Mouse (Mus musculus): ENCODE results near the gene Aldh16a1. TPM values are rescaled to one million over a fixed set of nuclear protein-coding genes. Genes with fewer than 3 reads are reported as not detected.

The Aldh16a1 gene
- polyA plus RNA-seq, 1 experiment = 106 TPM

DNA sequence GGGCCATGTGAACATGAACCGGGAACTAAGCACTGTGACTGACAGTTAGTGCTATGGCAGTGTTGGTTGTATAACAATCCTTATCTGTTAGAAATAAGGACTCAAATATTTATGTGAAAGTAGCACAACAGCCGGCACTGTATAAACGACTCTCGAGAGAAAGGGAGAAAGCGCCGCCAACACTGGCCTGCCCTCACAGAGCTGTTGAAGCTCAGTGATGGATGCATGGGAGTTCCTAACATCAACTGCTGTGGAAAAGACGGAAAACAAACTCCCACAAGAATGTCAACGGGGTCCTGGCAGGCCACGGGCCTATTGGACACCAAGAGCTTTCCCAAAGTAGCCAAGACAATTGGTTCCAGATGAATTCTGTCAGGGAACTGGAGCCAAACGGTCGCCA is 3.1 kb downstream of the Aldh16a1 start:
- Histone ChIP-seq H3K4me1 (ENCODE audit: control insufficient read depth, insufficient read depth, low read length) (peaks cover 15% of the 10 kb centered on the region; the same call in 1 of the 2 replicates), H3K4me3 (ENCODE audit: insufficient read depth, low read depth, low read length) (no peak overlapping the region), H3K27ac (ENCODE audit: insufficient read depth, low read depth, low read length) (peak overlapping the region; percentile 61), H3K36me3 (ENCODE audit: control insufficient read depth, insufficient read depth, low read length) (no peaks in the 10 kb centered on the region), H3K27me3 (replicated peaks; ENCODE audit: control insufficient read depth, insufficient read depth, low read length) (no peaks in the 10 kb centered on the region)
- peak; percentile 65 for DNase-seq
- TF ChIP-seq POLR2A (IDR thresholded peaks at IDR 0.05; ENCODE audit: low read depth, low read length) (no peak), CTCF (conservative IDR thresholded peaks at IDR 0.05; ENCODE audit: insufficient read depth, insufficient read length, low read depth, low read length) (no peak)
- WGBS = 48% methylated on average over 11 of the region's 11 CpGs

DNA sequence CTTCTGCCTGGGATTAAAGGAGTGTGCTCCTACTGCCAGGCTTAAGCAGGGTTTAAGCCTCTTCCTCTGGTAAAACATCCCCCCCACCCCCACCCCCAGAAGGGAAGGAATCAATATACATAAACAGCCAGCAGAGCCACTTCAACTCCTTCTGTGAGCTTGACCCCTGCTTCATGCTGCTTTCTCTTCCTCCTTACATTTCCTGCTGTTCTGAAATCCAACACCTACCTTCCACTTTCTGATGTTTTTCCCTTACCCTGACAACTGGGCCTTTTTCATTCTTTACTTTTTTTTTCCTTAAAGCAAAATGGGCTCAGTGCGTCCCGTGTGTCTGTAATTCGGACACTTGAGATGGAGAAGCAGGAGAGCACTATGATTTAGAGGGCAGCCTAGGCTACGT is 4.1 kb downstream of the Aldh16a1 start:
- DNase-seq = no peak
- Histone ChIP-seq H3K4me1 (ENCODE audit: control insufficient read depth, insufficient read depth, low read length) (peaks cover 15% of the 10 kb centered on the region; the same call in 1 of the 2 replicates), H3K36me3 (ENCODE audit: control insufficient read depth, insufficient read depth, low read length) (no peaks in the 10 kb centered on the region; the same call in 1 of the 2 replicates), H3K27ac (ENCODE audit: insufficient read depth, low read depth, low read length) (peak overlapping the region; percentile 61), H3K27me3 (replicated peaks; ENCODE audit: control insufficient read depth, insufficient read depth, low read length) (no peaks in the 10 kb centered on the region), H3K4me3 (ENCODE audit: insufficient read depth, low read depth, low read length) (no peak overlapping the region)
- no peak for TF ChIP-seq POLR2A (IDR thresholded peaks at IDR 0.05; ENCODE audit: low read depth, low read length)
- no peak for TF ChIP-seq CTCF (conservative IDR thresholded peaks at IDR 0.05; ENCODE audit: insufficient read depth, insufficient read length, low read depth, low read length)
- WGBS = 59% methylated on average over 4 of the region's 4 CpGs

DNA sequence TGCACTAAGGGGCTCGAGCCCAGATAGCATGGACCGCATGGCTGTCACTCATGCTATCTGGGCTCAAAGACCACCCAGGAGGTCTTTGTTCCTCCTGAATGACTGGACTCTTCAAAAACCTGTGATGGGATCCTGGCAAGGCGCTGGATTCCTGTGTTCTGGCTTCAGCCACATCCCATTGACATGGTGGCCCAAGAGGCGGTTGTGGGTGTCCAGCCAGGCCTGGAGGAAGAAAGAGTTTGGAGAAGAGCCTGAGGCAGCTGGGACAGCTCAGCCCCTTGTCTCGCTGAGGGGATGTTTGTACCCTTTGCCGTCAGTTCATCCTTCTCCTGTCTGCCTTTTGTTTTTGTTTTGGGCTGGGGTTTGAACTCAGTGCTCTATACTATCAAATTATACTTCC is 4.8 kb downstream of the Aldh16a1 start:
- peak overlapping the region; percentile 5 for H3K27ac ChIP-seq (ENCODE audit: insufficient read depth, low read depth, low read length)
- H3K27me3 ChIP-seq (replicated peaks; ENCODE audit: control insufficient read depth, insufficient read depth, low read length) = no peaks in the 10 kb centered on the region
- no peaks in the 10 kb centered on the region; the same call in 1 of the 2 replicates for H3K36me3 ChIP-seq (ENCODE audit: control insufficient read depth, insufficient read depth, low read length)
- no peak for TF ChIP-seq CTCF (conservative IDR thresholded peaks at IDR 0.05; ENCODE audit: insufficient read depth, insufficient read length, low read depth, low read length)
- no peak for TF ChIP-seq POLR2A (IDR thresholded peaks at IDR 0.05; ENCODE audit: low read depth, low read length)
- WGBS = 73% methylated on average over 6 of the region's 6 CpGs
- peak; percentile 38 for DNase-seq
- H3K4me3 ChIP-seq (ENCODE audit: insufficient read depth, low read depth, low read length) = no peak overlapping the region
- H3K4me1 ChIP-seq (ENCODE audit: control insufficient read depth, insufficient read depth, low read length) = peaks cover 15% of the 10 kb centered on the region; the same call in 1 of the 2 replicates

DNA sequence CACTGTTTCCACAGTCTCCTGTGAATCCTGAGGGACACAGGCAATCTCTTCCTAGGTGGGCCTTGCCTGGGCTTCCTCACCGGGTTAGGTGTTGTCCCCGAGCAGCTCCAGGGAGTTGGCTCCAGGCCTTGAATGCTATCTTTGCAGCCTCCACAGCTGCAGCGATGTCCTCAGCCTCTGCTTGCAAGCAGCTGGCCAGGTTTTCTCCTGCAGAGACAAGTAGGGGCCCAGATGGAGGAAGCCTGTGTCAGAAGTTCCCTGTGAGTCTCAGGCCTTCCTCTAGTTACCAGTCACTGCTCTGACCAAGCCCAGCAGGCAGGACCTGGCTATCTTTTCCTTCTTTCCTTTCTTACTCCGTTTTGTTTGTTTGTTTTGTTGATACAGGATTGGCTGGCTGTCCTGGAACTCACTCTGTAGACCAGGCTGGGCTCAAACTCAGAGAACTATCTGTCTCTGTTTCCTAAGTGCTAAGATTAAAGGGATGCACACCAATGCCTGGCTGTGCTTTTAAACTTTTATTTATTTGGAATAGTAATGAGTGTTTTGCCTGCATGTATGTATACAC is 5.8 kb downstream of the Aldh16a1 start:
- TF ChIP-seq CTCF (conservative IDR thresholded peaks at IDR 0.05; ENCODE audit: insufficient read depth, insufficient read length, low read depth, low read length) (no peak), POLR2A (IDR thresholded peaks at IDR 0.05; ENCODE audit: low read depth, low read length) (no peak)
- WGBS = 47% methylated on average over 4 of the region's 4 CpGs
- H3K27me3 ChIP-seq (replicated peaks; ENCODE audit: control insufficient read depth, insufficient read depth, low read length) = no peaks in the 10 kb centered on the region
- no peak overlapping the region for H3K4me3 ChIP-seq (ENCODE audit: insufficient read depth, low read depth, low read length)
- H3K4me1 ChIP-seq (ENCODE audit: control insufficient read depth, insufficient read depth, low read length) = peaks cover 15% of the 10 kb centered on the region; the same call in 1 of the 2 replicates
- DNase-seq = no peak
- peak overlapping the region; percentile 72 for H3K27ac ChIP-seq (ENCODE audit: insufficient read depth, low read depth, low read length)
- H3K36me3 ChIP-seq (ENCODE audit: control insufficient read depth, insufficient read depth, low read length) = peaks cover 2% of the 10 kb centered on the region

DNA sequence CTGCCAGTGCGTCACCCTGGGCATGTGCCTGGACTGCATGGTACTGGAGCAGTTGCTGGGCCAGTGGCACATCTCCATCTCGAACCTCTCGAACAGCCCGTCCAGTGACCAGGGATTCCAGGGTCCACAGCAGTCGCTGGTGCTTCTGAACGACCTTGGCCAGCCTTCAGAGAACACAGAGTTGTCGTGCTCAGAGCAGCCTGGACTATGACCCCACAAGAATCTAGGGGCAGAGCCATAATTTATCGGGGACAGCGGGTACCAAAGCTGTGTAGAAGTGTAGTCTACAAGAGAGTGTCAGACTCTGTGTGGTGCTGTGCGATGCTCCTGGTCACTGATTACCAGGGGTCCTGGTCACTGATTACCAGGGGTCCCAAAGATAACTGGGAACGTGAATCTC is 6.5 kb downstream of the Aldh16a1 start:
- 39% methylated on average over 11 of the region's 11 CpGs for WGBS
- Histone ChIP-seq H3K4me3 (ENCODE audit: insufficient read depth, low read depth, low read length) (no peak overlapping the region), H3K27ac (ENCODE audit: insufficient read depth, low read depth, low read length) (peak overlapping the region; percentile 72), H3K27me3 (replicated peaks; ENCODE audit: control insufficient read depth, insufficient read depth, low read length) (no peaks in the 10 kb centered on the region), H3K4me1 (ENCODE audit: control insufficient read depth, insufficient read depth, low read length) (peaks cover 15% of the 10 kb centered on the region; the same call in 1 of the 2 replicates), H3K36me3 (ENCODE audit: control insufficient read depth, insufficient read depth, low read length) (peaks cover 2% of the 10 kb centered on the region)
- DNase-seq = peak; percentile 73
- TF ChIP-seq CTCF (conservative IDR thresholded peaks at IDR 0.05; ENCODE audit: insufficient read depth, insufficient read length, low read depth, low read length) = no peak
- no peak for TF ChIP-seq POLR2A (IDR thresholded peaks at IDR 0.05; ENCODE audit: low read depth, low read length)

DNA sequence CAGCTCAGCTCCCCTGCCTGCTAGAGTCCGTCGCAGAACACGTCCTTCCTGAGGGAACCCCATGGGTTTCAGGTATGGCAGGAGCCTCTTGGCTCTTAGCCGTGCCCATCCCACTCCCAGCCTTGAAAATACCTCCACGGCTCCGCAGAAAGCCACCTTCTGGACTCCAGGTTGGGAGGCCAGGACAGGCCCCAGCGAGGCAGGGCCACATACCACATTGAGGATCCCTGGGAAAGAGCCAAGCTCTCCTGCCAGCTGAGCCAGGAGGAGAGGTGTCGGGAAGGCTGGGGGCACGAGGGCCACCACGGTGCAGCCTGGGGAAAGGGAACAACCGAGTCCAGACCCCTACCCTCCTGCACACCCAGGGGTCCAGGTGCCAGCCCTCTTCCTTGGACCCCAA is 7.1 kb downstream of the Aldh16a1 start:
- 54% methylated on average over 11 of the region's 11 CpGs for WGBS
- TF ChIP-seq CTCF (conservative IDR thresholded peaks at IDR 0.05; ENCODE audit: insufficient read depth, insufficient read length, low read depth, low read length) = no peak
- no peak for TF ChIP-seq POLR2A (IDR thresholded peaks at IDR 0.05; ENCODE audit: low read depth, low read length)

DNA sequence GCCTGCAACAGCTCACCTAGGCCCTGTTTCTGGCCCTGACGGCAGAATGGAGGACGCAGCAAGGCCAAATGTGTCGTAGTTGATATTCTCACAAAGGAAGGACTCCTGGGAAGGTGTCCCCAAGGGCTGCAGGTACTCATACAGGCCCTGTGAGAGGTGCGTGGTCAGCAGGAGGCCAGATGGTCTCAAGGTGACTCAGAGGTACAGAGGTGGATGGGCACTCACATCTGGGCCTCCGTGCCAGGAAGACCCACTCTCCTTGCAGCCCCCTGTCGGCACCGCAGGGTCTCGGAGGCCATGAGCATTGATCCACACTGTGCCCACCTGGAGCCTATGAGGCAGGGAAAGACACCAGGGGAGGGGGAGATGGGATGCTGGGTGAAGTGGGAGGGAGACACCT is 8.9 kb downstream of the Aldh16a1 start:
- peaks cover 2% of the 10 kb centered on the region for H3K36me3 ChIP-seq (ENCODE audit: control insufficient read depth, insufficient read depth, low read length)
- no peak for TF ChIP-seq POLR2A (IDR thresholded peaks at IDR 0.05; ENCODE audit: low read depth, low read length)

More for the DNA sequence above, 7.1 kb downstream of the Aldh16a1 start:
- Histone ChIP-seq H3K4me3 (ENCODE audit: insufficient read depth, low read depth, low read length) (peak overlapping the region; percentile 20), H3K27ac (ENCODE audit: insufficient read depth, low read depth, low read length) (peak overlapping the region; percentile 53), H3K36me3 (ENCODE audit: control insufficient read depth, insufficient read depth, low read length) (peaks cover 2% of the 10 kb centered on the region), H3K27me3 (replicated peaks; ENCODE audit: control insufficient read depth, insufficient read depth, low read length) (no peaks in the 10 kb centered on the region), H3K4me1 (ENCODE audit: control insufficient read depth, insufficient read depth, low read length) (peaks cover 15% of the 10 kb centered on the region; the same call in 1 of the 2 replicates)
- peak; percentile 63 for DNase-seq

More for the DNA sequence above, 8.9 kb downstream of the Aldh16a1 start:
- Histone ChIP-seq H3K4me3 (ENCODE audit: insufficient read depth, low read depth, low read length) (no peak overlapping the region), H3K27ac (ENCODE audit: insufficient read depth, low read depth, low read length) (no peak overlapping the region), H3K27me3 (replicated peaks; ENCODE audit: control insufficient read depth, insufficient read depth, low read length) (no peaks in the 10 kb centered on the region), H3K4me1 (ENCODE audit: control insufficient read depth, insufficient read depth, low read length) (peaks cover 15% of the 10 kb centered on the region; the same call in 1 of the 2 replicates)
- 95% methylated on average over 8 of the region's 8 CpGs for WGBS
- no peak for DNase-seq

Measured in kidney, adult 2 months (tissue).